Comparison of ENCODE assay signal across 14 mouse cellular contexts in genomic region chr14:27667016-27667852, GRCm38 (mm10).
"Had no signal": no experiment of that assay in that cellular context is flagged by ENCODE, and none has a peak within 500 bp of the region (broad histone marks: within the 10 kb centered on the region; RNA-seq: fewer than 3 reads in every experiment).

No protein-coding gene starts in this region.

- DNase-seq: retina, postnatal 1 day; right cerebral cortex, postnatal 4 days; thymus, adult 2 months; thymus, postnatal 25 days had no signal

- ATAC-seq: inflammation-experienced regulatory T-cells, adult 6 months; liver, embryonic 12.5 days; midbrain, embryonic 16.5 days had no signal

- H3K4me1 ChIP-seq: liver, embryonic 12.5 days; lung, embryonic 15.5 days; midbrain, embryonic 12.5 days; stomach, embryonic 15.5 days had no signal

- H3K36me3 ChIP-seq: limb, embryonic 10.5 days; liver, embryonic 12.5 days; lung, embryonic 15.5 days; midbrain, embryonic 12.5 days; neural tube, embryonic 13.5 days; stomach, embryonic 15.5 days had no signal

- H3K4me3 ChIP-seq: layer of hippocampus, adult 2 months; limb, embryonic 10.5 days; liver, embryonic 12.5 days; lung, embryonic 15.5 days; midbrain, embryonic 12.5 days; neural tube, embryonic 13.5 days; stomach, embryonic 15.5 days had no signal

- H3K27ac ChIP-seq: kidney, postnatal 0 days; layer of hippocampus, adult 2 months; limb, embryonic 10.5 days; liver, embryonic 12.5 days; lung, embryonic 15.5 days; midbrain, embryonic 12.5 days; neural tube, embryonic 13.5 days; stomach, embryonic 15.5 days had no signal

- H3K4me2 ChIP-seq: liver, embryonic 12.5 days; lung, embryonic 15.5 days; midbrain, embryonic 12.5 days; neural tube, embryonic 13.5 days; stomach, embryonic 15.5 days had no signal

- H3K9ac ChIP-seq: liver, embryonic 12.5 days; lung, embryonic 15.5 days; midbrain, embryonic 12.5 days; neural tube, embryonic 13.5 days; stomach, embryonic 15.5 days had no signal

- H3K27me3 ChIP-seq: liver, embryonic 12.5 days; lung, embryonic 15.5 days; midbrain, embryonic 12.5 days; neural tube, embryonic 13.5 days; stomach, embryonic 15.5 days had no signal

- H3K9me3 ChIP-seq: limb, embryonic 10.5 days; liver, embryonic 12.5 days; lung, embryonic 15.5 days; midbrain, embryonic 12.5 days; neural tube, embryonic 13.5 days; stomach, embryonic 15.5 days had no signal
